Mouse (Mus musculus): ENCODE data around the gene Lrriq3. TPM values are rescaled to one million over a fixed set of nuclear protein-coding genes. Genes with fewer than 3 reads are reported as not detected.

Gene Lrriq3
- total and polyA plus RNA-seq, 2 experiments, result 0.37 to 3.3 TPM

GRCm38 (mm10) chr3:155186456-155186855, 93.2 kb downstream of the Lrriq3 start:
- H3K27me3 ChIP-seq (ENCODE audit: control insufficient read depth, insufficient read depth, low read length), result no peaks in the 10 kb centered on the region
- TF ChIP-seq CTCF (IDR thresholded peaks at IDR 0.05; ENCODE audit: low read depth, low read length) (no peak), POLR2A (IDR thresholded peaks at IDR 0.05; ENCODE audit: extremely low read depth, insufficient read depth, low read length) (no peak)
- no peak for DNase-seq (ENCODE audit: extremely low read depth, low read depth, low spot score)
- no peaks in the 10 kb centered on the region for H3K4me1 ChIP-seq (ENCODE audit: control insufficient read depth, insufficient read depth, low read length)
- WGBS, result 76% methylated on average over 2 of the region's 2 CpGs
- no peaks in the 10 kb centered on the region for H3K36me3 ChIP-seq (ENCODE audit: control insufficient read depth, insufficient read depth, low read length)
- H3K27ac ChIP-seq (replicated peaks; ENCODE audit: insufficient read depth, low read depth, low read length), result no peak overlapping the region
- no peak overlapping the region for H3K4me3 ChIP-seq (ENCODE audit: insufficient read depth, low read depth, low read length)
- no peak overlapping the region for H3K9ac ChIP-seq (ENCODE audit: low read depth, low read length)
- H3K79me2 ChIP-seq (ENCODE audit: control insufficient read depth, insufficient read depth, low read length), result no peaks in the 10 kb centered on the region

- Histone ChIP-seq H3K27me3 (ENCODE audit: control insufficient read depth, insufficient read depth, low read length) (no peaks in the 10 kb centered on the region), H3K9ac (ENCODE audit: low read depth, low read length) (no peak overlapping the region), H3K36me3 (ENCODE audit: control insufficient read depth, insufficient read depth, low read length) (no peaks in the 10 kb centered on the region), H3K4me3 (ENCODE audit: insufficient read depth, low read depth, low read length) (no peak overlapping the region), H3K4me1 (ENCODE audit: control insufficient read depth, insufficient read depth, low read length) (no peaks in the 10 kb centered on the region), H3K27ac (replicated peaks; ENCODE audit: insufficient read depth, low read depth, low read length) (no peak overlapping the region), H3K79me2 (ENCODE audit: control insufficient read depth, insufficient read depth, low read length) (no peaks in the 10 kb centered on the region)
- WGBS, result 54% methylated on average over 2 of the region's 2 CpGs
- DNase-seq (ENCODE audit: extremely low read depth, low read depth, low spot score), result peak; percentile 2
- TF ChIP-seq CTCF (IDR thresholded peaks at IDR 0.05; ENCODE audit: low read depth, low read length) (no peak), POLR2A (IDR thresholded peaks at IDR 0.05; ENCODE audit: extremely low read depth, insufficient read depth, low read length) (no peak)
Observed at GRCm38 (mm10) chr3:155188857-155189256, 95.6 kb downstream of the Lrriq3 start.

GRCm38 (mm10) chr3:155234919-155235318, 141.7 kb downstream of the Lrriq3 start:
- TF ChIP-seq POLR2A (IDR thresholded peaks at IDR 0.05; ENCODE audit: extremely low read depth, insufficient read depth, low read length), result no peak
- TF ChIP-seq CTCF (IDR thresholded peaks at IDR 0.05; ENCODE audit: low read depth, low read length), result peak; percentile 17; the same call in 1 of the 2 replicates
- no peaks in the 10 kb centered on the region for H3K4me1 ChIP-seq (ENCODE audit: control insufficient read depth, insufficient read depth, low read length)
- no peaks in the 10 kb centered on the region for H3K79me2 ChIP-seq (ENCODE audit: control insufficient read depth, insufficient read depth, low read length)
- peak; percentile 10 for DNase-seq (ENCODE audit: extremely low read depth, low read depth, low spot score)
- H3K27ac ChIP-seq (replicated peaks; ENCODE audit: insufficient read depth, low read depth, low read length), result no peak overlapping the region
- no peak overlapping the region for H3K4me3 ChIP-seq (ENCODE audit: insufficient read depth, low read depth, low read length)
- 13% methylated on average over 1 of the region's 1 CpGs for WGBS
- H3K9ac ChIP-seq (ENCODE audit: low read depth, low read length), result no peak overlapping the region
- no peaks in the 10 kb centered on the region for H3K27me3 ChIP-seq (ENCODE audit: control insufficient read depth, insufficient read depth, low read length)
- no peaks in the 10 kb centered on the region for H3K36me3 ChIP-seq (ENCODE audit: control insufficient read depth, insufficient read depth, low read length)

- H3K9ac ChIP-seq (ENCODE audit: low read depth, low read length), result no peak overlapping the region
- H3K4me1 ChIP-seq (ENCODE audit: control insufficient read depth, insufficient read depth, low read length), result no peaks in the 10 kb centered on the region
- no peaks in the 10 kb centered on the region for H3K79me2 ChIP-seq (ENCODE audit: control insufficient read depth, insufficient read depth, low read length)
- DNase-seq (ENCODE audit: extremely low read depth, low read depth, low spot score), result no peak
- no peaks in the 10 kb centered on the region for H3K36me3 ChIP-seq (ENCODE audit: control insufficient read depth, insufficient read depth, low read length)
- H3K4me3 ChIP-seq (ENCODE audit: insufficient read depth, low read depth, low read length), result no peak overlapping the region
- TF ChIP-seq POLR2A (IDR thresholded peaks at IDR 0.05; ENCODE audit: extremely low read depth, insufficient read depth, low read length) (no peak), CTCF (IDR thresholded peaks at IDR 0.05; ENCODE audit: low read depth, low read length) (no peak)
- H3K27me3 ChIP-seq (ENCODE audit: control insufficient read depth, insufficient read depth, low read length), result no peaks in the 10 kb centered on the region
- no peak overlapping the region for H3K27ac ChIP-seq (replicated peaks; ENCODE audit: insufficient read depth, low read depth, low read length)
Observed at GRCm38 (mm10) chr3:155235502-155235901, 142.3 kb downstream of the Lrriq3 start.

Other genes starting within 250 kb of the Lrriq3 start
- gene Tnni3k, start 38.0 kb upstream of the Lrriq3 start, total RNA-seq (2014; rRNA removed), result not detected in 2 replicates
- not detected in 2 replicates for gene Tnni3k, start 38.0 kb upstream of the Lrriq3 start, polyA plus RNA-seq (2012; rRNA removed)
- 21.6 and 25.0 TPM in 2 replicates for gene Fpgt, start within 50 bp of the Lrriq3 start, total RNA-seq (2014; rRNA removed)
- 4.8 and 6.1 TPM in 2 replicates for gene Fpgt, start within 50 bp of the Lrriq3 start, polyA plus RNA-seq (2012; rRNA removed)

All from liver, adult 2 months (tissue).